32 mouse cellular contexts compared by ENCODE assay signal in genomic region chr9:51163989-51164388, GRCm38 (mm10). TPM values are rescaled to one million over a fixed set of nuclear protein-coding genes. Genes with fewer than 3 reads are reported as not detected.
DNase-seq lines count a peak whose midpoint lies in the region; ATAC-seq and TF ChIP-seq lines count a peak whose summit lies in the region.
"Had no signal": no experiment of that assay in that cellular context is flagged by ENCODE, and none has a peak within 500 bp of the region (broad histone marks: within the 10 kb centered on the region; RNA-seq: fewer than 3 reads in every experiment).

No protein-coding gene starts in this region.

- H3K4me3 ChIP-seq in hindbrain, postnatal 0 days (ENCODE audit: low read length) = no peak overlapping the region
- H3K4me3 ChIP-seq in hindbrain, embryonic 16.5 days (ENCODE audit: low read length) = no peak overlapping the region
- H3K4me3 ChIP-seq in lung, embryonic 14.5 days (ENCODE audit: low read depth, low read length) = no peak overlapping the region
- H3K4me3 ChIP-seq in kidney, embryonic 16.5 days (ENCODE audit: low read length) = no peak overlapping the region
- H3K4me3 ChIP-seq: heart, embryonic 13.5 days; limb, embryonic 12.5 days; midbrain, embryonic 10.5 days; neural tube, embryonic 13.5 days had no signal

- no peaks in the 10 kb centered on the region for H3K27me3 ChIP-seq in hindbrain, postnatal 0 days (ENCODE audit: insufficient read depth, low read length)
- H3K27me3 ChIP-seq in hindbrain, embryonic 16.5 days (replicated peaks; ENCODE audit: control insufficient read depth, insufficient read depth, low read length) = peaks cover 2% of the 10 kb centered on the region
- 0 out of 2 replicates have a peak, but pooled peaks cover 6% of the 10 kb centered on the region for H3K27me3 ChIP-seq in lung, embryonic 14.5 days (ENCODE audit: insufficient read depth, low read length)
- peaks cover 13% of the 10 kb centered on the region for H3K27me3 ChIP-seq in kidney, embryonic 16.5 days (ENCODE audit: insufficient read depth, low read length)

- WGBS in hindbrain, postnatal 0 days = 69% methylated on average over 5 of the region's 5 CpGs
- 88% methylated on average over 5 of the region's 5 CpGs for WGBS in hindbrain, embryonic 16.5 days
- WGBS in lung, embryonic 14.5 days = 81% methylated on average over 5 of the region's 5 CpGs
- WGBS in kidney, embryonic 16.5 days = 80% methylated on average over 5 of the region's 5 CpGs

- no peak overlapping the region for H3K4me2 ChIP-seq in hindbrain, postnatal 0 days (ENCODE audit: low read depth, low read length)
- H3K4me2 ChIP-seq in hindbrain, embryonic 16.5 days (ENCODE audit: low read length) = no peak overlapping the region
- no peak overlapping the region for H3K4me2 ChIP-seq in lung, embryonic 14.5 days
- no peak overlapping the region for H3K4me2 ChIP-seq in kidney, embryonic 16.5 days (replicated peaks; ENCODE audit: low read depth, low read length)
- H3K4me2 ChIP-seq: heart, embryonic 13.5 days; limb, embryonic 12.5 days; neural tube, embryonic 13.5 days had no signal

- H3K27ac ChIP-seq in hindbrain, postnatal 0 days = no peak overlapping the region
- no peak overlapping the region for H3K27ac ChIP-seq in hindbrain, embryonic 16.5 days (ENCODE audit: low read depth, low read length)
- no peak overlapping the region for H3K27ac ChIP-seq in lung, embryonic 14.5 days (ENCODE audit: low read depth)
- H3K27ac ChIP-seq in kidney, embryonic 16.5 days (ENCODE audit: low read length) = no peak overlapping the region
- H3K27ac ChIP-seq: heart, embryonic 13.5 days; limb, embryonic 12.5 days; midbrain, embryonic 10.5 days; neural tube, embryonic 13.5 days had no signal

- no peak overlapping the region for H3K9ac ChIP-seq in hindbrain, postnatal 0 days (replicated peaks; ENCODE audit: low read length)
- H3K9ac ChIP-seq in hindbrain, embryonic 16.5 days (ENCODE audit: low read depth, low read length) = no peak overlapping the region
- no peak overlapping the region for H3K9ac ChIP-seq in lung, embryonic 14.5 days
- no peak overlapping the region for H3K9ac ChIP-seq in kidney, embryonic 16.5 days (replicated peaks; ENCODE audit: low read length)
- H3K9ac ChIP-seq: heart, embryonic 13.5 days; limb, embryonic 12.5 days; neural tube, embryonic 13.5 days had no signal

- H3K4me1 ChIP-seq in hindbrain, postnatal 0 days (ENCODE audit: insufficient read depth, low read length) = no peaks in the 10 kb centered on the region
- no peaks in the 10 kb centered on the region for H3K4me1 ChIP-seq in hindbrain, embryonic 16.5 days (ENCODE audit: control insufficient read depth, insufficient read depth, low read depth, low read length)
- 0 out of 2 replicates have a peak, but pooled peaks cover 5% of the 10 kb centered on the region for H3K4me1 ChIP-seq in lung, embryonic 14.5 days (ENCODE audit: insufficient read depth)
- H3K4me1 ChIP-seq in kidney, embryonic 16.5 days (ENCODE audit: insufficient read depth, low read length) = no peaks in the 10 kb centered on the region; the same call in 1 of the 2 replicates
- H3K4me1 ChIP-seq: heart, embryonic 13.5 days; limb, embryonic 12.5 days; neural tube, embryonic 13.5 days had no signal

- peak; percentile 32; the same call in 1 of the 2 replicates for TF ChIP-seq CTCF in hindbrain, postnatal 0 days (IDR thresholded peaks at IDR 0.05; ENCODE audit: low read depth)
- TF ChIP-seq CTCF in lung, embryonic 14.5 days (IDR thresholded peaks at IDR 0.05; ENCODE audit: low read depth) = peak; percentile 30; the same call in 1 of the 2 replicates

- H3K9me3 ChIP-seq in hindbrain, postnatal 0 days (ENCODE audit: low read length) = no peaks in the 10 kb centered on the region
- H3K9me3 ChIP-seq in hindbrain, embryonic 16.5 days (ENCODE audit: control insufficient read depth, low read length) = no peaks in the 10 kb centered on the region
- H3K9me3 ChIP-seq in lung, embryonic 14.5 days (ENCODE audit: low read depth, low read length) = no peaks in the 10 kb centered on the region
- no peaks in the 10 kb centered on the region for H3K9me3 ChIP-seq in kidney, embryonic 16.5 days (ENCODE audit: low read length)
- H3K9me3 ChIP-seq: heart, embryonic 13.5 days; limb, embryonic 12.5 days; midbrain, embryonic 10.5 days; neural tube, embryonic 13.5 days had no signal

- no peaks in the 10 kb centered on the region for H3K36me3 ChIP-seq in hindbrain, postnatal 0 days (ENCODE audit: insufficient read depth, low read length)
- no peaks in the 10 kb centered on the region for H3K36me3 ChIP-seq in hindbrain, embryonic 16.5 days (ENCODE audit: control insufficient read depth, insufficient read depth, low read length)
- no peaks in the 10 kb centered on the region for H3K36me3 ChIP-seq in lung, embryonic 14.5 days (ENCODE audit: insufficient read depth)
- H3K36me3 ChIP-seq in kidney, embryonic 16.5 days (ENCODE audit: insufficient read depth, low read length) = no peaks in the 10 kb centered on the region
- H3K36me3 ChIP-seq: heart, embryonic 13.5 days; limb, embryonic 12.5 days; midbrain, embryonic 10.5 days; neural tube, embryonic 13.5 days had no signal

- DNase-seq in hindbrain, postnatal 0 days (ENCODE audit: low spot score) = no peak
- no peak for DNase-seq in lung, embryonic 14.5 days
- DNase-seq in lung, postnatal 10 days = no peak
- DNase-seq in NIH3T3 (ENCODE audit: low read depth) = peak; percentile 21
- no peak for DNase-seq in kidney, adult 11 months
- DNase-seq: adrenal gland, postnatal 10 days; cerebellum, adult 11 months; cerebellum, adult 9-10 months; cerebellum, postnatal 36 days; heart, postnatal 14 days; kidney, adult 2 months; kidney, postnatal 14 days; layer of hippocampus, adult 9-11 months; thymus, postnatal 4 days had no signal

- ATAC-seq in hindbrain, postnatal 0 days = no peak
- ATAC-seq in hindbrain, embryonic 16.5 days = no peak
- no peak for ATAC-seq in lung, embryonic 14.5 days (ENCODE audit: insufficient read depth)
- no peak for ATAC-seq in kidney, embryonic 16.5 days (ENCODE audit: low FRiP score, low TSS enrichment)
- ATAC-seq: forebrain, embryonic 14.5 days; midbrain, embryonic 16.5 days; Patski had no signal

RNA-seq across cellular contexts. Expression of gene Gm32742, which starts 1.3 kb away (rescaled TPM):
- not detected in 2 replicates for total RNA-seq in hindbrain, postnatal 0 days (2014; rRNA removed)
- 0.04 TPM in 1 of 2 replicates, not detected in the other for polyA plus RNA-seq in hindbrain, postnatal 0 days (2015; fragmentation: Nextera tagmentation; extraction: Ambion mirVana)
- 0.02 and 0.03 TPM in 2 replicates for polyA plus RNA-seq in hindbrain, embryonic 16.5 days (2015; fragmentation: Nextera tagmentation; extraction: Ambion mirVana)
- polyA plus RNA-seq in lung, embryonic 14.5 days (2014; fragmentation: Nextera tagmentation; extraction: Ambion mirVana) = 0.03 TPM in 1 of 2 replicates, not detected in the other
- 0.01 and 0.03 TPM in 2 replicates for polyA plus RNA-seq in kidney, embryonic 16.5 days (2015; fragmentation: Nextera tagmentation; extraction: Ambion mirVana)
- total RNA-seq: adrenal gland, postnatal 10 days; gastrocnemius, adult 8-10 months; heart, adult 8-10 months; heart, postnatal 14 days; left cerebral cortex, postnatal 10 days had no signal
- polyA plus RNA-seq: embryonic facial prominence, embryonic 11.5 days; forebrain, embryonic 14.5 days; frontal cortex, adult 2 months; hindbrain, embryonic 11.5 days; liver, adult 2 months; liver, embryonic 16.5 days; midbrain, embryonic 10.5 days had no signal

RNA-seq across cellular contexts. Expression of gene Pou2af1, which starts 49.5 kb away (rescaled TPM):
- total RNA-seq in hindbrain, postnatal 0 days (2014; rRNA removed) = 0.18 and 0.37 TPM in 2 replicates
- polyA plus RNA-seq in hindbrain, postnatal 0 days (2015; fragmentation: Nextera tagmentation; extraction: Ambion mirVana) = 0.20 and 0.23 TPM in 2 replicates
- polyA plus RNA-seq in hindbrain, embryonic 16.5 days (2015; fragmentation: Nextera tagmentation; extraction: Ambion mirVana) = 0.11 and 0.30 TPM in 2 replicates
- not detected in 2 replicates for polyA plus RNA-seq in lung, embryonic 14.5 days (2014; fragmentation: Nextera tagmentation; extraction: Ambion mirVana)
- polyA plus RNA-seq in kidney, embryonic 16.5 days (2015; fragmentation: Nextera tagmentation; extraction: Ambion mirVana) = not detected in 2 replicates
- total RNA-seq: gastrocnemius, adult 8-10 months; left cerebral cortex, postnatal 10 days; megakaryocyte progenitor cell, adult 5-6 weeks had no signal
- polyA plus RNA-seq: embryonic facial prominence, embryonic 11.5 days; heart, embryonic 13.5 days; hindbrain, embryonic 11.5 days; limb, embryonic 12.5 days; midbrain, embryonic 10.5 days; neural tube, embryonic 13.5 days; Patski had no signal
